Mouse (Mus musculus): ENCODE data around the gene Apoe. TPM values are rescaled to one million over a fixed set of nuclear protein-coding genes. Genes with fewer than 3 reads are reported as not detected.

Apoe gene
- total and polyA plus RNA-seq, 2 experiments from 2014 or later: 2,139 to 2,613 TPM

GRCm38 (mm10) chr7:19686521-19686920 lies 12.5 kb downstream of the Apoe start:
- no peak for TF ChIP-seq CTCF (IDR thresholded peaks at IDR 0.05)
- no peaks in the 10 kb centered on the region for H3K36me3 ChIP-seq (ENCODE audit: insufficient read depth, low read length)
- H3K9ac ChIP-seq (replicated peaks; ENCODE audit: low read length, poor library complexity, severe bottlenecking): no peak overlapping the region
- H3K27ac ChIP-seq (ENCODE audit: low read depth, low read length): no peak overlapping the region
- 88% methylated on average over 6 of the region's 6 CpGs for whole genome bisulfite sequencing
- H3K4me1 ChIP-seq (ENCODE audit: insufficient read depth, low read length): no peaks in the 10 kb centered on the region
- DNase-seq (ENCODE audit: low spot score) (no peak), ATAC-seq (ENCODE audit: low FRiP score) (no peak)
- H3K9me3 ChIP-seq (ENCODE audit: low read length): no peaks in the 10 kb centered on the region
- H3K4me2 ChIP-seq (ENCODE audit: low read depth, low read length, poor library complexity, severe bottlenecking): no peak overlapping the region
- no peak overlapping the region for H3K4me3 ChIP-seq (ENCODE audit: low read depth, low read length)
- H3K27me3 ChIP-seq (ENCODE audit: insufficient read depth, low read length): no peaks in the 10 kb centered on the region

DNA sequence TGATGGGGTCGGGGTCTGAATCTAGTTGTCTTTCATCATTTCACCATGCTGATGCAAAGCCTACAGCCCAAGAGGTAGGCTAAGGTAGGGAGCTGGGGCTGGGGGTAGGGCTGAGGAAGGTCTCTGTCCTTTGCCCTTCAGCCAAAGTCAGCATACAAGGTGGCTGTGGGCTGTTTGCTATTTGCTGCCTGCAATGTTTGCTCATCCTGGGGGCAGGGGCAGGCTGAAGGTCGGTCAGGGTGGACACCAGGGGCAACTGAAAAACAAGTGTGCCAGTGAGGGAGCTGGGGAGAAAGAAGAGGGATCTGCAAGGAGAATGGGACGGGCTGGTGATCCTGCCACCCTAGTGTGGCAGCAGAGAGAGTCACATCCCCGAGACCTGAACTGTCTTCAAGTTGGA lies 13.6 kb downstream of the Apoe start:
- no peak for TF ChIP-seq CTCF (IDR thresholded peaks at IDR 0.05)
- ATAC-seq (ENCODE audit: low FRiP score): no peak
- Histone ChIP-seq H3K9me3 (ENCODE audit: low read length) (no peaks in the 10 kb centered on the region), H3K27me3 (ENCODE audit: insufficient read depth, low read length) (no peaks in the 10 kb centered on the region), H3K4me1 (ENCODE audit: insufficient read depth, low read length) (no peaks in the 10 kb centered on the region), H3K27ac (ENCODE audit: low read depth, low read length) (no peak overlapping the region), H3K36me3 (ENCODE audit: insufficient read depth, low read length) (no peaks in the 10 kb centered on the region), H3K9ac (replicated peaks; ENCODE audit: low read length, poor library complexity, severe bottlenecking) (no peak overlapping the region), H3K4me3 (ENCODE audit: low read depth, low read length) (no peak overlapping the region), H3K4me2 (ENCODE audit: low read depth, low read length, poor library complexity, severe bottlenecking) (no peak overlapping the region)
- 61% methylated on average over 4 of the region's 4 CpGs for WGBS
- DNase-seq (ENCODE audit: low spot score): no peak

DNA sequence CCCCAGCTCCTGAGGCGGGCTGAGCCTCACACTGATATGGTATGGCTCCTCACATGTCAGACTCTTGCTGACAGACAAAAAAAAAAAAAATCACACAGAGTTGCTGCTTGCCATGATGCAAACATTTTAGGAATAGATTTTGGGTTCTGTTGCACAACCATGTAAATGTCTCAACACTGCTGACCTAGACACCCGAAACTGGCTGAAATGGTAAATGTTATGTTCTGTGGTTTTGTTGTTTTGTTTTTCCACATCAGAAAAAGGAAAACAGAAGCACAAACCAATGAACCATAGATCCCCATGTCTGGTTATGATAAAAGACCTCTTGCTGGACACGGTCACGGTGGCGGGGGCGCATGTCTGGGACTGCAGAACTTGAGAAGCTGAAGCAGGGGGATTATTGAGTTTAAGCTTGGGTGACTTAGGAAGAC lies 15.2 kb downstream of the Apoe start:
- H3K4me1 ChIP-seq (ENCODE audit: insufficient read depth, low read length): no peaks in the 10 kb centered on the region
- no peak overlapping the region for H3K4me2 ChIP-seq (ENCODE audit: low read depth, low read length, poor library complexity, severe bottlenecking)
- H3K4me3 ChIP-seq (ENCODE audit: low read depth, low read length): no peak overlapping the region
- no peak overlapping the region for H3K27ac ChIP-seq (ENCODE audit: low read depth, low read length)
- DNase-seq (ENCODE audit: low spot score): no peak
- no peaks in the 10 kb centered on the region for H3K36me3 ChIP-seq (ENCODE audit: insufficient read depth, low read length)
- no peak for TF ChIP-seq CTCF (IDR thresholded peaks at IDR 0.05)
- no peaks in the 10 kb centered on the region for H3K27me3 ChIP-seq (ENCODE audit: insufficient read depth, low read length)
- no peak for ATAC-seq (ENCODE audit: low FRiP score)
- WGBS: 88% methylated on average over 6 of the region's 6 CpGs
- no peak overlapping the region for H3K9ac ChIP-seq (replicated peaks; ENCODE audit: low read length, poor library complexity, severe bottlenecking)
- no peaks in the 10 kb centered on the region for H3K9me3 ChIP-seq (ENCODE audit: low read length)

DNA sequence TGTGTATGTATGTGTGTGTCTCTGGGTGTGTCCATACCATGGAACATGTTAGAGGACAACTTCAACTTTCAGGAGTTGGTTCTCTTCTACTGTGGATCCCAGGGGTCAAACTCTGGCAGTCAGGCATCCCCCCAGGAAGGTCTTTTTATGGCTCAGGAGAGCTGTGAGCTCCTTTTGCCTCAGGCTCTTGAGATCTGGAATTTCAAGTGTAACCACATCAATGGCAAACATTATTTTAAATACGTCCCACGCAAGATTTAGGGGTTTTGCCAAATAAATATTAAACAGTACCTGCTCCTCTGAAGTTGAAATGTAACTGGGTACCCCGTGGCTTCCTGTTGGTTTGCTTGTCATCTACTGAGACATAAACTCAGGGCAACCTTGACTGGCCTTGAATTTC lies 16.0 kb downstream of the Apoe start:
- no peaks in the 10 kb centered on the region for H3K36me3 ChIP-seq (ENCODE audit: insufficient read depth, low read length)
- no peak overlapping the region for H3K9ac ChIP-seq (replicated peaks; ENCODE audit: low read length, poor library complexity, severe bottlenecking)
- no peaks in the 10 kb centered on the region for H3K27me3 ChIP-seq (ENCODE audit: insufficient read depth, low read length)
- no peak overlapping the region for H3K27ac ChIP-seq (ENCODE audit: low read depth, low read length)
- TF ChIP-seq CTCF (IDR thresholded peaks at IDR 0.05): no peak
- ATAC-seq (ENCODE audit: low FRiP score): no peak
- no peak overlapping the region for H3K4me3 ChIP-seq (ENCODE audit: low read depth, low read length)
- WGBS: 72% methylated on average over 3 of the region's 3 CpGs
- H3K4me2 ChIP-seq (ENCODE audit: low read depth, low read length, poor library complexity, severe bottlenecking): no peak overlapping the region
- H3K9me3 ChIP-seq (ENCODE audit: low read length): no peaks in the 10 kb centered on the region
- no peaks in the 10 kb centered on the region for H3K4me1 ChIP-seq (ENCODE audit: insufficient read depth, low read length)
- DNase-seq (ENCODE audit: low spot score): no peak

DNA sequence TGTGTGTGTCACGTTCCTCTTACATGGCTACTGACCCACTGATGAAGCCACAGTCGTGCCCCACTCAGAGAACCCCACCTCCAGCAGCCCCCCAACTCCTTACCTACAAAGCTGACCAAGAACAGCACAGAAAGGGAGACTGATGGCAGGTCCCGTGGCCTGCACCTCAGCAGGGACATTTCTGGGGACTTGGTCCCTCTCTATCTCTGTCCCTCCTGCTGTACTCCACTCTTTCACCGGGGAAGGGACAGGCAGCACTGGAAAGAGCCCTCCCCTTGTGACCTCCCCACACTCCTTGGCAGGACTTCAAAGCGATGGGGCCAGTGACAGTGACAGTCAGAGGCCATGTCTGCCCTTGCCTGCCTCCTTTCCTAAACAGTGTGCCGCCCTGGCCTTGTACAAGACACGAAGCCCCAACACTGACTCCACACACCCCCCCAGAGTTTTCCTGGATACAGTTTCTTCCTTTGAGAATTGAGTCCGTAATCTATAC lies 17.7 kb downstream of the Apoe start, which contains the start of the genes Gm44805 and Apoc4:
TSS of gene Gm44805 (minus strand) at position 222 of the 493 bp plus-strand sequence.
TSS of gene Apoc4 (minus strand) at position 278 of the 493 bp plus-strand sequence.
- Histone ChIP-seq H3K4me2 (ENCODE audit: low read depth, low read length, poor library complexity, severe bottlenecking) (no peak within 1 kb of the TSS), H3K9me3 (ENCODE audit: low read length) (no peaks in the 10 kb centered on the region), H3K4me1 (ENCODE audit: insufficient read depth, low read length) (no peaks in the 10 kb centered on the region), H3K9ac (replicated peaks; ENCODE audit: low read length, poor library complexity, severe bottlenecking) (no peak within 1 kb of the TSS), H3K27me3 (ENCODE audit: insufficient read depth, low read length) (no peaks in the 10 kb centered on the region), H3K36me3 (ENCODE audit: insufficient read depth, low read length) (no peaks in the 10 kb centered on the region), H3K4me3 (ENCODE audit: low read depth, low read length) (no peak within 1 kb of the TSS), H3K27ac (ENCODE audit: low read depth, low read length) (no peak within 1 kb of the TSS)
- TF ChIP-seq CTCF (IDR thresholded peaks at IDR 0.05): no peak
- 56% methylated on average over 8 of the region's 8 CpGs for WGBS
- DNase-seq (ENCODE audit: low spot score) (no peak), ATAC-seq (ENCODE audit: low FRiP score) (no peak)

DNA sequence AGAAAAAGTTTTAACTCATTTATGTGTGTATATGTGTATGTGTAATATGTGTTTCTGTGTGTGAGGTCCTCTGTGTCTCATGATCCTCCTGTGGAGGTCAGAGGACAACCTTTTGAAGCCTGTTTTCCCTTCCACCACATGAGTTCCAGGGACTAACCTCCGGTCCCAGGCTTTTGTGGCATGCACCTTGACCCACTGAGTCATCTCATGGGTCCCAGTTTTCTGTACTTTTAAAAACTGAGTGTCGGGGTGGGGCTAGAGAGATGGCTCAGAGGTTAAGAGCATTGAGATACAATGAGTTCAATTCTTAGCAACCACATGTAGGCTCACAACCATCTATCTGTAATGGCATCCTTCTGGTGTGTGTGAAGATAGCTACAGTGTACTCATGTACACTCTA lies 18.3 kb downstream of the Apoe start:
- DNase-seq (ENCODE audit: low spot score): no peak
- H3K36me3 ChIP-seq (ENCODE audit: insufficient read depth, low read length): no peaks in the 10 kb centered on the region
- no peaks in the 10 kb centered on the region for H3K27me3 ChIP-seq (ENCODE audit: insufficient read depth, low read length)
- ATAC-seq (ENCODE audit: low FRiP score): no peak
- H3K27ac ChIP-seq (ENCODE audit: low read depth, low read length): no peak overlapping the region
- no peak for TF ChIP-seq CTCF (IDR thresholded peaks at IDR 0.05)
- H3K9ac ChIP-seq (replicated peaks; ENCODE audit: low read length, poor library complexity, severe bottlenecking): no peak overlapping the region
- WGBS: 93% methylated on average over 2 of the region's 2 CpGs
- H3K9me3 ChIP-seq (ENCODE audit: low read length): no peaks in the 10 kb centered on the region
- no peak overlapping the region for H3K4me2 ChIP-seq (ENCODE audit: low read depth, low read length, poor library complexity, severe bottlenecking)
- H3K4me1 ChIP-seq (ENCODE audit: insufficient read depth, low read length): no peaks in the 10 kb centered on the region
- H3K4me3 ChIP-seq (ENCODE audit: low read depth, low read length): no peak overlapping the region

Data from midbrain, postnatal 0 days (tissue).